Mouse (Mus musculus) stomach, postnatal 0 days (tissue): ENCODE measurements at regions not wholly inside any gene's neighbourhood (a gene's known extent, or its start where the extent isn't known, plus 50 kb on each side); places are given as distances from the start of the nearest gene placed in this dataset.

Experiments
- CTCF ChIP-seq: IDR thresholded peaks from 2 replicates; pipeline ENCODE4 v1.5.1; 2016; ENCODE audit warnings: antibody characterized with exemption, low read depth, mild to moderate bottlenecking, moderate library complexity
- EP300 ChIP-seq: optimal IDR thresholded peaks from 2 replicates; pipeline ENCODE3; 2016; ENCODE audit warnings: antibody characterized with exemption

DNA sequence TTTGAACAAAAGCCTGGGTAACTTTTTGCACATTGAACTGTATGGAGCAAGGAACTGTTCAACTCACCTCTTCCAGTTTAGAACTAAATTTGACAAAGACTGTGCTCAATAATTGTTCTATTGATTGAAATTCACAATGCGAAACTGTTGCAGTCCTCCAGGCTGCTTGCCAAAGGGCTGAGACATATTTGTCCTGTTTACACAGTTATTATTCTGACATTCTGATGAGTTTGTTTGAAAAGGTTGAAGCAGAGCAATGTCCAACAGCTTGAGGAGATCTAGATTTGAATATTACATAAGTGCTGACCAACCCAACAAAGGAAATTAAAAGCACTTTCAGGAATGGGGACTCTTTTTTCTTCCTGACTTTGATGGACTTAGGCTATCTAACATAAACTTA, 110.2 kb upstream of the Ahi1 start:
- no peak for TF ChIP-seq CTCF
- no peak for TF ChIP-seq EP300
